ENCODE assay signal across 9 mouse cellular contexts in genomic region chr1:159783842-159784241, GRCm38 (mm10).
DNase-seq lines count a peak whose midpoint lies in the region; ATAC-seq lines count a peak whose summit lies in the region.
"Had no signal": no experiment of that assay in that cellular context is flagged by ENCODE, and none has a peak within 500 bp of the region (broad histone marks: within the 10 kb centered on the region; RNA-seq: fewer than 3 reads in every experiment).

No protein-coding gene starts in this region.

- no peaks in the 10 kb centered on the region for H3K9me3 ChIP-seq in intestine, embryonic 14.5 days (ENCODE audit: control insufficient read depth, low read length)
- no peaks in the 10 kb centered on the region for H3K9me3 ChIP-seq in intestine, embryonic 15.5 days
- H3K9me3 ChIP-seq: embryonic facial prominence, embryonic 15.5 days had no signal

- no peaks in the 10 kb centered on the region for H3K36me3 ChIP-seq in intestine, embryonic 14.5 days (ENCODE audit: control insufficient read depth, insufficient read depth, low read length)
- H3K36me3 ChIP-seq in intestine, embryonic 15.5 days = no peaks in the 10 kb centered on the region
- H3K36me3 ChIP-seq: embryonic facial prominence, embryonic 15.5 days had no signal

- no peak overlapping the region for H3K4me3 ChIP-seq in intestine, embryonic 14.5 days (ENCODE audit: low read depth, low read length)
- no peak overlapping the region for H3K4me3 ChIP-seq in intestine, embryonic 15.5 days (replicated peaks)
- H3K4me3 ChIP-seq: embryonic facial prominence, embryonic 15.5 days had no signal

- no peak for ATAC-seq in intestine, embryonic 14.5 days (replicated peaks; ENCODE audit: low FRiP score, low TSS enrichment, low read depth)
- no peak; the same call in 1 of the 2 replicates for ATAC-seq in intestine, embryonic 15.5 days
- no peak for ATAC-seq in activated CD4-positive, CD25-positive, alpha-beta regulatory T cell, adult 4 months

- no peaks in the 10 kb centered on the region for H3K27me3 ChIP-seq in intestine, embryonic 14.5 days (replicated peaks; ENCODE audit: control insufficient read depth, insufficient read depth, low read length)
- H3K27me3 ChIP-seq in intestine, embryonic 15.5 days (replicated peaks) = no peaks in the 10 kb centered on the region
- H3K27me3 ChIP-seq: embryonic facial prominence, embryonic 15.5 days had no signal

- H3K27ac ChIP-seq in intestine, embryonic 14.5 days (ENCODE audit: low read depth) = no peak overlapping the region
- no peak overlapping the region for H3K27ac ChIP-seq in intestine, embryonic 15.5 days
- H3K27ac ChIP-seq: embryonic facial prominence, embryonic 15.5 days had no signal

- WGBS in intestine, embryonic 14.5 days = 34% methylated on average over 5 of the region's 5 CpGs
- WGBS in intestine, embryonic 15.5 days = 39% methylated on average over 5 of the region's 5 CpGs

- DNase-seq in intestine, embryonic 14.5 days (ENCODE audit: low spot score) = peak; percentile 67
- peak; percentile 7 for DNase-seq in CD4-positive helper T cell, adult 2 months (ENCODE audit: low read depth, low spot score)
- DNase-seq in adipocyte (ENCODE audit: low spot score) = peak; percentile 59
- peak; percentile 47 for DNase-seq in embryo, embryonic 10 days (ENCODE audit: low spot score)
- peak; percentile 44 to 47 for DNase-seq in kidney, postnatal 25 days
- peak; percentile 49 for DNase-seq in lung, postnatal 36 days

- no peaks in the 10 kb centered on the region for H3K4me1 ChIP-seq in intestine, embryonic 14.5 days (replicated peaks; ENCODE audit: control insufficient read depth, insufficient read depth, low read length)
- H3K4me1 ChIP-seq in intestine, embryonic 15.5 days (replicated peaks) = no peaks in the 10 kb centered on the region
- H3K4me1 ChIP-seq: embryonic facial prominence, embryonic 15.5 days had no signal

- no peak overlapping the region for H3K9ac ChIP-seq in intestine, embryonic 14.5 days (ENCODE audit: low read length)
- H3K9ac ChIP-seq in intestine, embryonic 15.5 days = no peak overlapping the region
- H3K9ac ChIP-seq: embryonic facial prominence, embryonic 15.5 days had no signal

- no peak overlapping the region for H3K4me2 ChIP-seq in intestine, embryonic 14.5 days (ENCODE audit: low read length)
- no peak overlapping the region for H3K4me2 ChIP-seq in intestine, embryonic 15.5 days (replicated peaks)
- H3K4me2 ChIP-seq: embryonic facial prominence, embryonic 15.5 days had no signal

Comparison
In these comparisons a context has a peak if more than half of its experiments do, and no peak if none do; other contexts are left out.
1. DNase-seq: peak in every context shown above with its lines; median percentile 67 in intestine, embryonic 14.5 days; 59 in adipocyte; 49 in lung, postnatal 36 days; 47 in embryo, embryonic 10 days; 46 in kidney, postnatal 25 days; 7 in CD4-positive helper T cell, adult 2 months.